Mouse (Mus musculus) T-helper 2 cell (primary cell): ENCODE data around the gene Hemk1.
"Not testable (repeated sequence)": the region's sequence is repeated elsewhere in the genome, so short reads cannot be mapped to it uniquely, and the experiment has no call there.

Source experiments
- in situ Hi-C: fragments of 300-600 bp; cut with MboI, MseI; formaldehyde crosslinking; loops from one replicate; pipeline ENCODE4 v1.15.1; 2025; ENCODE audit warnings: high pct_unique_total_duplicates

Gene Hemk1

GRCm38 (mm10) chr9:107308346-107309000 is 29.7 kb downstream of the Hemk1 start:
- in situ Hi-C loops = no loop called here

GRCm38 (mm10) chr9:107307886-107308285 is 30.3 kb downstream of the Hemk1 start:
- in situ Hi-C loops = no loop called here

GRCm38 (mm10) chr9:107307099-107307872 is 30.9 kb downstream of the Hemk1 start:
- in situ Hi-C loops = no loop called here

- in situ Hi-C loops = not testable (repeated sequence)
These were observed 31.5 kb downstream of the Hemk1 start for GRCm38 (mm10) chr9:107306673-107307072.

GRCm38 (mm10) chr9:107305601-107306542 is 32.3 kb downstream of the Hemk1 start:
- in situ Hi-C loops = no loop called here

- in situ Hi-C loops = no loop called here
These were observed 33.1 kb downstream of the Hemk1 start for GRCm38 (mm10) chr9:107305012-107305411.

GRCm38 (mm10) chr9:107304383-107304782 is 33.8 kb downstream of the Hemk1 start:
- in situ Hi-C loops = no loop called here

- in situ Hi-C loops = no loop called here
These were observed 34.2 kb downstream of the Hemk1 start for GRCm38 (mm10) chr9:107303900-107304299.

- in situ Hi-C loops = no loop called here
These were observed 34.9 kb downstream of the Hemk1 start for GRCm38 (mm10) chr9:107303121-107303820.

GRCm38 (mm10) chr9:107302592-107302991 is 35.6 kb downstream of the Hemk1 start:
- in situ Hi-C loops = no loop called here

GRCm38 (mm10) chr9:107301554-107302331 is 36.4 kb downstream of the Hemk1 start:
- in situ Hi-C loops = no loop called here

GRCm38 (mm10) chr9:107300224-107300973 is 37.8 kb downstream of the Hemk1 start:
- in situ Hi-C loops = no loop called here

- in situ Hi-C loops = no loop called here
These were observed 38.4 kb downstream of the Hemk1 start for GRCm38 (mm10) chr9:107299783-107300182.

GRCm38 (mm10) chr9:107298876-107299275 is 39.3 kb downstream of the Hemk1 start:
- in situ Hi-C loops = no loop called here

GRCm38 (mm10) chr9:107298059-107298780 is 39.9 kb downstream of the Hemk1 start:
- in situ Hi-C loops = no loop called here

GRCm38 (mm10) chr9:107297658-107298057 is 40.5 kb downstream of the Hemk1 start:
- in situ Hi-C loops = no loop called here

GRCm38 (mm10) chr9:107297059-107297458 is 41.1 kb downstream of the Hemk1 start:
- in situ Hi-C loops = no loop called here

GRCm38 (mm10) chr9:107296501-107296965 is 41.6 kb downstream of the Hemk1 start:
- in situ Hi-C loops = no loop called here

GRCm38 (mm10) chr9:107296041-107296440 is 42.1 kb downstream of the Hemk1 start:
- in situ Hi-C loops = no loop called here

- in situ Hi-C loops = no loop called here
These were observed 42.3 kb downstream of the Hemk1 start, which contains the start of gene Cish for GRCm38 (mm10) chr9:107296016-107296040. TSS of gene Cish (plus strand) at chr9:107296026.
